Mouse (Mus musculus) limb, embryonic 13.5 days (tissue): ENCODE measurements at regions not wholly inside any gene's neighbourhood (a gene's known extent, or its start where the extent isn't known, plus 50 kb on each side); places are given as distances from the start of the nearest gene placed in this dataset.

Source experiments
- ATAC-seq: fragments of 200-750 bp; cut with Nextera tagmentation; 2 replicates; pipeline ENCODE4 v1.8.0; 2017; ENCODE audit warnings: low read depth, moderate number of reproducible peaks, moderate TSS enrichment; ENCODE audit not compliant: low FRiP score
- H3K27ac ChIP-seq: fragments of 300-500 bp; sonication (generic); 2 replicates; pipeline ENCODE4 v1.5.1; 2015; ENCODE audit warnings: inconsistent platforms, mild to moderate bottlenecking, moderate library complexity
- H3K27me3 ChIP-seq: fragments of 300-500 bp; sonication (generic); 2 replicates; pipeline ENCODE4 v1.6.1; 2015; ENCODE audit warnings: mild to moderate bottlenecking, inconsistent platforms
- H3K36me3 ChIP-seq: fragments of 300-500 bp; sonication (generic); 2 replicates; pipeline ENCODE4 v1.6.1; 2015; ENCODE audit warnings: inconsistent platforms, mild to moderate bottlenecking, moderate library complexity
- H3K4me1 ChIP-seq: fragments of 300-500 bp; sonication (generic); 2 replicates; pipeline ENCODE4 v1.6.1; 2015; ENCODE audit warnings: inconsistent platforms
- H3K4me2 ChIP-seq: fragments of 300-500 bp; sonication (generic); replicated peaks from 2 replicates; pipeline ENCODE4 v1.6.1; 2015; ENCODE audit warnings: inconsistent platforms, mild to moderate bottlenecking, moderate library complexity
- H3K4me3 ChIP-seq: fragments of 300-500 bp; sonication (generic); 2 replicates; pipeline ENCODE4 v1.5.1; 2015; ENCODE audit warnings: moderate library complexity, mild to moderate bottlenecking, inconsistent platforms
- H3K9ac ChIP-seq: fragments of 300-500 bp; sonication (generic); 2 replicates; pipeline ENCODE4 v1.6.1; 2015; ENCODE audit warnings: mild to moderate bottlenecking, inconsistent platforms
- H3K9me3 ChIP-seq: fragments of 300-500 bp; sonication (generic); 2 replicates; pipeline ENCODE4 v1.6.1; 2016; ENCODE audit warnings: inconsistent platforms
- WGBS: fragments of 180-500 bp; shearing (Covaris S2); methylation state at CpG from one replicate; pipeline ENCODE4 v1.1.7; 2015; 5-methylcytosine and 5-hydroxymethylcytosine counted together

GRCm38 (mm10) chr7:117259674-117260294 is 121.0 kb upstream of the Xylt1 start:
- 24% methylated on average over 6 of the region's 6 CpGs for WGBS
- Histone ChIP-seq H3K27ac (peak overlapping the region; percentile 70), H3K27me3 (no peaks in the 10 kb centered on the region), H3K36me3 (no peaks in the 10 kb centered on the region), H3K4me2 (peak overlapping the region; percentile 21), H3K9me3 (no peaks in the 10 kb centered on the region), H3K9ac (no peak overlapping the region), H3K4me3 (no peak overlapping the region), H3K4me1 (peaks cover 39% of the 10 kb centered on the region)
- peak; percentile 88 for ATAC-seq

- peak overlapping the region; percentile 21; the same call in 1 of the 2 replicates for H3K4me2 ChIP-seq
- peak overlapping the region; percentile 70; the same call in 1 of the 2 replicates for H3K27ac ChIP-seq
- no peak overlapping the region for H3K4me3 ChIP-seq
- no peaks in the 10 kb centered on the region for H3K36me3 ChIP-seq
- whole genome bisulfite sequencing = 84% methylated on average over 3 of the region's 3 CpGs
- H3K27me3 ChIP-seq = no peaks in the 10 kb centered on the region
- H3K9ac ChIP-seq = no peak overlapping the region
- peaks cover 41% of the 10 kb centered on the region for H3K4me1 ChIP-seq
- H3K9me3 ChIP-seq = no peaks in the 10 kb centered on the region
- ATAC-seq = no peak
These were observed 120.2 kb upstream of the Xylt1 start for GRCm38 (mm10) chr7:117260596-117260995.

- Histone ChIP-seq H3K9me3 (no peaks in the 10 kb centered on the region), H3K4me3 (no peak overlapping the region), H3K27ac (no peak overlapping the region), H3K36me3 (no peaks in the 10 kb centered on the region), H3K9ac (no peak overlapping the region), H3K4me2 (no peak overlapping the region), H3K4me1 (peaks cover 47% of the 10 kb centered on the region), H3K27me3 (no peaks in the 10 kb centered on the region)
- 42% methylated on average over 12 of the region's 12 CpGs for WGBS
- no peak for ATAC-seq
These were observed 117.7 kb upstream of the Xylt1 start for GRCm38 (mm10) chr7:117263126-117263525.

- H3K4me1 ChIP-seq = peaks cover 36% of the 10 kb centered on the region
- no peaks in the 10 kb centered on the region for H3K27me3 ChIP-seq
- 88% methylated on average over 6 of the region's 6 CpGs for WGBS
- no peak overlapping the region for H3K4me2 ChIP-seq
- H3K9me3 ChIP-seq = no peaks in the 10 kb centered on the region
- no peaks in the 10 kb centered on the region for H3K36me3 ChIP-seq
- H3K4me3 ChIP-seq = no peak overlapping the region
- no peak for ATAC-seq
- no peak overlapping the region for H3K9ac ChIP-seq
- no peak overlapping the region for H3K27ac ChIP-seq
These were observed 116.4 kb upstream of the Xylt1 start for GRCm38 (mm10) chr7:117264341-117264740.

GRCm38 (mm10) chr7:117268096-117268495 is 112.7 kb upstream of the Xylt1 start:
- peaks cover 18% of the 10 kb centered on the region for H3K4me1 ChIP-seq
- H3K27ac ChIP-seq = no peak overlapping the region
- H3K27me3 ChIP-seq = no peaks in the 10 kb centered on the region
- H3K4me2 ChIP-seq = no peak overlapping the region
- no peak overlapping the region for H3K4me3 ChIP-seq
- no peaks in the 10 kb centered on the region for H3K9me3 ChIP-seq
- 73% methylated on average over 7 of the region's 7 CpGs for WGBS
- no peak for ATAC-seq
- H3K36me3 ChIP-seq = no peaks in the 10 kb centered on the region
- H3K9ac ChIP-seq = no peak overlapping the region

GRCm38 (mm10) chr7:117269263-117269897 is 111.4 kb upstream of the Xylt1 start:
- Histone ChIP-seq H3K4me1 (peaks cover 15% of the 10 kb centered on the region), H3K9me3 (no peaks in the 10 kb centered on the region), H3K36me3 (no peaks in the 10 kb centered on the region), H3K27me3 (no peaks in the 10 kb centered on the region), H3K9ac (no peak overlapping the region), H3K4me2 (no peak overlapping the region), H3K27ac (no peak overlapping the region), H3K4me3 (no peak overlapping the region)
- ATAC-seq = no peak
- 61% methylated on average over 10 of the region's 10 CpGs for WGBS

GRCm38 (mm10) chr7:117278388-117278961 is 102.3 kb upstream of the Xylt1 start:
- Histone ChIP-seq H3K4me3 (no peak overlapping the region), H3K9me3 (no peaks in the 10 kb centered on the region), H3K4me1 (peaks cover 6% of the 10 kb centered on the region; the same call in 1 of the 2 replicates), H3K9ac (no peak overlapping the region), H3K27me3 (no peaks in the 10 kb centered on the region), H3K36me3 (no peaks in the 10 kb centered on the region), H3K27ac (no peak overlapping the region), H3K4me2 (no peak overlapping the region)
- no peak for ATAC-seq
- 29% methylated on average over 6 of the region's 6 CpGs for WGBS

GRCm38 (mm10) chr7:117282194-117282593 is 98.6 kb upstream of the Xylt1 start:
- Histone ChIP-seq H3K4me2 (no peak overlapping the region), H3K9me3 (no peaks in the 10 kb centered on the region), H3K9ac (no peak overlapping the region), H3K27ac (no peak overlapping the region), H3K36me3 (no peaks in the 10 kb centered on the region), H3K4me1 (peaks cover 6% of the 10 kb centered on the region; the same call in 1 of the 2 replicates), H3K4me3 (no peak overlapping the region), H3K27me3 (no peaks in the 10 kb centered on the region)
- WGBS = 69% methylated on average over 1 of the region's 1 CpGs
- ATAC-seq = no peak

- H3K4me1 ChIP-seq = no peaks in the 10 kb centered on the region
- H3K27me3 ChIP-seq = no peaks in the 10 kb centered on the region
- no peak overlapping the region for H3K27ac ChIP-seq
- WGBS = 73% methylated on average over 3 of the region's 3 CpGs
- no peak overlapping the region for H3K4me3 ChIP-seq
- H3K9me3 ChIP-seq = no peaks in the 10 kb centered on the region
- H3K36me3 ChIP-seq = no peaks in the 10 kb centered on the region
- H3K9ac ChIP-seq = no peak overlapping the region
- ATAC-seq = no peak
- H3K4me2 ChIP-seq = no peak overlapping the region
These were observed 95.6 kb upstream of the Xylt1 start for GRCm38 (mm10) chr7:117285206-117285605.

- H3K27ac ChIP-seq = no peak overlapping the region
- H3K4me1 ChIP-seq = no peaks in the 10 kb centered on the region
- no peak overlapping the region for H3K9ac ChIP-seq
- WGBS = 82% methylated on average over 5 of the region's 5 CpGs
- H3K9me3 ChIP-seq = no peaks in the 10 kb centered on the region
- H3K4me2 ChIP-seq = no peak overlapping the region
- no peaks in the 10 kb centered on the region for H3K27me3 ChIP-seq
- H3K4me3 ChIP-seq = no peak overlapping the region
- no peak for ATAC-seq
- no peaks in the 10 kb centered on the region for H3K36me3 ChIP-seq
These were observed 94.8 kb upstream of the Xylt1 start for GRCm38 (mm10) chr7:117285985-117286384.

- no peak; the same call in 1 of the 2 replicates for ATAC-seq
- H3K4me1 ChIP-seq = no peaks in the 10 kb centered on the region
- H3K36me3 ChIP-seq = no peaks in the 10 kb centered on the region
- H3K4me3 ChIP-seq = no peak overlapping the region
- H3K4me2 ChIP-seq = no peak overlapping the region
- H3K27ac ChIP-seq = no peak overlapping the region
- H3K9me3 ChIP-seq = no peaks in the 10 kb centered on the region
- no peaks in the 10 kb centered on the region for H3K27me3 ChIP-seq
- WGBS = 44% methylated on average over 2 of the region's 2 CpGs
- no peak overlapping the region for H3K9ac ChIP-seq
These were observed 77.1 kb upstream of the Xylt1 start for GRCm38 (mm10) chr7:117303705-117304104.

GRCm38 (mm10) chr7:117310586-117311200 is 70.1 kb upstream of the Xylt1 start:
- Histone ChIP-seq H3K4me2 (no peak overlapping the region), H3K27ac (no peak overlapping the region), H3K4me1 (no peaks in the 10 kb centered on the region), H3K4me3 (no peak overlapping the region), H3K27me3 (no peaks in the 10 kb centered on the region), H3K36me3 (no peaks in the 10 kb centered on the region), H3K9ac (no peak overlapping the region), H3K9me3 (no peaks in the 10 kb centered on the region)
- ATAC-seq = no peak
- 88% methylated on average over 2 of the region's 2 CpGs for WGBS
